ENCODE assay signal across 18 mouse cellular contexts in the genomic region with DNA sequence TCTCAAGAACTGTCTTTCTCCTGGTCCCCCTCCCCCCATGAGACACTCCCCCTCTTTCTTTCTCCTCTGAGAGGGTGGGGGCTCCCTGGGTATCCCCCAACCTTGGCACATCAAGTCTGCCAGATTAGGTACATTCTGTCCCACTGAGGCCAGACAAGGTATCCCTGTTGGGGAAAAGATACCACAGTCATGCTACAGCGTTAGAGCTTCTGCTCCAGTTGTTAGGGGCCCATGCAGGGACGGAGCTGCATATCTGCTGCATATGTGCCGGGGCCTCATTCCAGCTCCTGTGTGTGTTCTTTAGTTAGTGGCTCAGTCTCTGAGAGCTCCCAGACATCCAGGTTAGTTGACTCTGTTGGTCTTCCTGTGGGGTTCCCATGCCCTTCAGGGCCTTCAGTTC. TPM values are rescaled to one million over a fixed set of nuclear protein-coding genes. Genes with fewer than 3 reads are reported as not detected.
"Had no signal": no experiment of that assay in that cellular context is flagged by ENCODE, and none has a peak within 500 bp of the region (broad histone marks: within the 10 kb centered on the region; RNA-seq: fewer than 3 reads in every experiment).

No protein-coding gene starts in this region.

- H3K9ac ChIP-seq: limb, embryonic 13.5 days; midbrain, embryonic 13.5 days; neural tube, embryonic 15.5 days had no signal

- H3K4me3 ChIP-seq: limb, embryonic 13.5 days; midbrain, embryonic 13.5 days; myocyte; neural tube, embryonic 15.5 days had no signal

- H3K36me3 ChIP-seq: limb, embryonic 13.5 days; midbrain, embryonic 13.5 days; neural tube, embryonic 15.5 days had no signal

- ATAC-seq: intestine, postnatal 0 days; lung, postnatal 0 days; midbrain, embryonic 13.5 days had no signal

- H3K4me1 ChIP-seq: limb, embryonic 13.5 days had no signal

- H3K27me3 ChIP-seq: neural tube, embryonic 15.5 days had no signal

- H3K4me2 ChIP-seq: limb, embryonic 13.5 days; midbrain, embryonic 13.5 days; neural tube, embryonic 15.5 days had no signal

- DNase-seq: kidney, adult 8-10 months; kidney, postnatal 25 days; left cerebral cortex, postnatal 4 days; lung, adult 18-20 months; lung, postnatal 36 days; thymus, postnatal 4 days had no signal

- H3K27ac ChIP-seq: limb, embryonic 13.5 days; midbrain, embryonic 13.5 days; neural tube, embryonic 15.5 days; stomach, postnatal 0 days had no signal

- H3K9me3 ChIP-seq: limb, embryonic 13.5 days; midbrain, embryonic 13.5 days; neural tube, embryonic 15.5 days had no signal

RNA-seq across cellular contexts. Expression of gene Adra2b, which starts 11.1 kb away (rescaled TPM):
- total RNA-seq: megakaryocyte progenitor cell, adult 5-6 weeks had no signal
- polyA plus RNA-seq: myocyte had no signal

RNA-seq across cellular contexts. Expression of gene Astl, which starts 35.7 kb away (rescaled TPM):
- total RNA-seq: layer of hippocampus, adult 18-20 months; layer of hippocampus, postnatal 10 days; left cerebral cortex, postnatal 4 days had no signal
- polyA plus RNA-seq: intestine, postnatal 0 days; kidney, embryonic 16.5 days; lung, postnatal 0 days; midbrain, embryonic 13.5 days; neural tube, embryonic 11.5 days; neural tube, embryonic 15.5 days; stomach, postnatal 0 days had no signal

RNA-seq across cellular contexts. Expression of gene Gpat2, which starts 50.9 kb away (rescaled TPM):
- total RNA-seq: layer of hippocampus, postnatal 10 days had no signal
- polyA plus RNA-seq: myocyte; neural tube, embryonic 11.5 days had no signal
